21 mouse cellular contexts compared by ENCODE assay signal in the genomic region with DNA sequence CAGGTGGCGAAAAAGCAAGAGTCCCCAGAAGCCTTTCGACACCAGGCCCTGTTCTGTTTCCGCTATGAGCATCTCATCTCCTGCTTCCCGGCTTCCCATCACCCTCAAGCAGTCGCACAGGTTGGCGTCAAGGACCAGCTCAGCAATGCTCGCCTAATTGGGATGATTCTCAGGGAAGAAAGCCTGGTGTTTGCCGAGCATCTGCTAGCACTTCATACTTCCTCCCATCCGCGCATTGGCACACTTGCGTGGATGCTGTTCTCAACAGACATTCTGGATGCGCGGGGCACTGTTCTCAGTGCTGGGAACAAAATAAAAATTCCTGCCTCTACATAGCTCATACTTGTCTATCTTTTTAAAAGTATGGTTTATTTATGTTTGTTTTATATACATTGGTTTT. TPM values are rescaled to one million over a fixed set of nuclear protein-coding genes. Genes with fewer than 3 reads are reported as not detected.
DNase-seq lines count a peak whose midpoint lies in the region; ATAC-seq and TF ChIP-seq lines count a peak whose summit lies in the region.
"Had no signal": no experiment of that assay in that cellular context is flagged by ENCODE, and none has a peak within 500 bp of the region (broad histone marks: within the 10 kb centered on the region; RNA-seq: fewer than 3 reads in every experiment).

No protein-coding gene starts in this region.

- no peaks in the 10 kb centered on the region; the same call in 1 of the 2 replicates for H3K36me3 ChIP-seq in forebrain, postnatal 0 days (ENCODE audit: insufficient read depth)
- no peaks in the 10 kb centered on the region for H3K36me3 ChIP-seq in forebrain, embryonic 13.5 days (ENCODE audit: poor library complexity, severe bottlenecking)
- H3K36me3 ChIP-seq in lung, postnatal 0 days (ENCODE audit: insufficient read depth, low read length) = no peaks in the 10 kb centered on the region
- H3K36me3 ChIP-seq: limb, embryonic 12.5 days; midbrain, embryonic 15.5 days had no signal

- peak; percentile 48 for ATAC-seq in forebrain, postnatal 0 days
- no peak for ATAC-seq in forebrain, embryonic 13.5 days
- no peak for ATAC-seq in lung, postnatal 0 days
- ATAC-seq: activated CD4-positive, CD25-positive, alpha-beta regulatory T cell, adult 4 months; midbrain, embryonic 15.5 days; Patski had no signal

- DNase-seq in forebrain, postnatal 0 days = peak; percentile 78
- DNase-seq in brain, adult 2 months (ENCODE audit: low read depth, low spot score) = peak; percentile 90
- DNase-seq in layer of hippocampus, postnatal 36 days = peak; percentile 55 to 62
- DNase-seq in right cerebral cortex, postnatal 10 days (ENCODE audit: low spot score in 2 of 2) = peak; percentile 76 to 79
- no peak for DNase-seq in thymus, postnatal 36 days
- DNase-seq in lung, postnatal 0 days (ENCODE audit: low spot score) = no peak
- DNase-seq: adrenal gland, postnatal 14 days; cerebellum, postnatal 10 days; gastrocnemius, postnatal 25 days; kidney, adult 9 months; kidney, postnatal 4 days had no signal

- H3K9ac ChIP-seq in forebrain, postnatal 0 days = no peak overlapping the region
- H3K9ac ChIP-seq in forebrain, embryonic 13.5 days = no peak overlapping the region
- H3K9ac ChIP-seq in lung, postnatal 0 days (replicated peaks; ENCODE audit: low read depth) = no peak overlapping the region
- H3K9ac ChIP-seq: hindbrain, embryonic 13.5 days; limb, embryonic 12.5 days; liver, embryonic 14.5 days; midbrain, embryonic 15.5 days had no signal

- no peak overlapping the region for H3K4me3 ChIP-seq in forebrain, postnatal 0 days (ENCODE audit: low read depth, low read length)
- H3K4me3 ChIP-seq in forebrain, embryonic 13.5 days = no peak overlapping the region
- H3K4me3 ChIP-seq in lung, postnatal 0 days (ENCODE audit: low read depth, low read length) = no peak overlapping the region
- H3K4me3 ChIP-seq: hindbrain, embryonic 13.5 days; limb, embryonic 12.5 days; midbrain, embryonic 15.5 days had no signal

- no peak overlapping the region for H3K4me2 ChIP-seq in forebrain, postnatal 0 days (ENCODE audit: low read depth)
- H3K4me2 ChIP-seq in forebrain, embryonic 13.5 days = no peak overlapping the region
- H3K4me2 ChIP-seq in lung, postnatal 0 days (replicated peaks; ENCODE audit: low read depth, low read length) = no peak overlapping the region
- H3K4me2 ChIP-seq: hindbrain, embryonic 13.5 days; limb, embryonic 12.5 days; midbrain, embryonic 15.5 days had no signal

- H3K27ac ChIP-seq in forebrain, postnatal 0 days (ENCODE audit: low read depth, low read length) = peak overlapping the region; percentile 64; the same call in 1 of the 2 replicates
- no peak overlapping the region; the same call in 1 of the 2 replicates for H3K27ac ChIP-seq in forebrain, embryonic 13.5 days
- no peak overlapping the region for H3K27ac ChIP-seq in lung, postnatal 0 days (ENCODE audit: low read length)
- H3K27ac ChIP-seq: hindbrain, embryonic 13.5 days; limb, embryonic 12.5 days; liver, embryonic 14.5 days; midbrain, embryonic 15.5 days had no signal

- peaks cover 18% of the 10 kb centered on the region for H3K4me1 ChIP-seq in forebrain, postnatal 0 days (ENCODE audit: insufficient read depth)
- H3K4me1 ChIP-seq in forebrain, embryonic 13.5 days = 0 out of 2 replicates have a peak, but pooled peaks cover 3% of the 10 kb centered on the region
- H3K4me1 ChIP-seq in lung, postnatal 0 days (ENCODE audit: insufficient read depth, low read depth, low read length) = 0 out of 2 replicates have a peak, but pooled peaks cover 15% of the 10 kb centered on the region

- TF ChIP-seq EP300 in lung, postnatal 0 days (IDR thresholded peaks at IDR 0.05) = no peak

- WGBS in forebrain, postnatal 0 days = 68% methylated on average over 13 of the region's 13 CpGs
- WGBS in forebrain, embryonic 13.5 days = 83% methylated on average over 13 of the region's 13 CpGs
- 87% methylated on average over 13 of the region's 13 CpGs for WGBS in lung, postnatal 0 days

- no peaks in the 10 kb centered on the region for H3K27me3 ChIP-seq in forebrain, postnatal 0 days (ENCODE audit: insufficient read depth, low read length)
- peaks cover 5% of the 10 kb centered on the region; the same call in 1 of the 2 replicates for H3K27me3 ChIP-seq in forebrain, embryonic 13.5 days
- no peaks in the 10 kb centered on the region for H3K27me3 ChIP-seq in lung, postnatal 0 days (replicated peaks; ENCODE audit: insufficient read depth, low read length)
- H3K27me3 ChIP-seq: hindbrain, embryonic 13.5 days; midbrain, embryonic 15.5 days; Patski had no signal

- no peaks in the 10 kb centered on the region for H3K9me3 ChIP-seq in forebrain, postnatal 0 days (ENCODE audit: low read length)
- H3K9me3 ChIP-seq in forebrain, embryonic 13.5 days (replicated peaks) = no peaks in the 10 kb centered on the region
- H3K9me3 ChIP-seq in lung, postnatal 0 days (ENCODE audit: low read length) = no peaks in the 10 kb centered on the region
- H3K9me3 ChIP-seq: hindbrain, embryonic 13.5 days; limb, embryonic 12.5 days; midbrain, embryonic 15.5 days had no signal

- TF ChIP-seq CTCF in forebrain, postnatal 0 days (IDR thresholded peaks at IDR 0.05; ENCODE audit: low read depth) = no peak
- TF ChIP-seq CTCF in lung, postnatal 0 days (IDR thresholded peaks at IDR 0.05) = no peak

RNA-seq across cellular contexts. Expression of gene Mybph, which starts 11.0 kb away (rescaled TPM):
- total RNA-seq in forebrain, postnatal 0 days (2014; rRNA removed) = 0.10 and 0.23 TPM in 2 replicates
- 0.12 TPM in 1 of 2 replicates, not detected in the other for polyA plus RNA-seq in forebrain, postnatal 0 days (2015; fragmentation: Nextera tagmentation; extraction: Ambion mirVana)
- not detected in 2 replicates for polyA plus RNA-seq in forebrain, embryonic 13.5 days (2015; fragmentation: Nextera tagmentation; extraction: Ambion mirVana)
- under 1 TPM; 0.28 to 0.30 TPM for total RNA-seq in layer of hippocampus, postnatal 36 days (2021)
- polyA plus RNA-seq in lung, postnatal 0 days (2015; fragmentation: Nextera tagmentation; extraction: Ambion mirVana) = 0.18 and 0.38 TPM in 2 replicates
- total RNA-seq: adrenal gland, postnatal 14 days had no signal
- polyA plus RNA-seq: activated CD4-positive, CD25-positive, alpha-beta regulatory T cell, adult 4 months; intestine, embryonic 14.5 days; Patski; urinary bladder, adult 2 months had no signal

RNA-seq across cellular contexts. Expression of gene Chil1, which starts 22.3 kb away (rescaled TPM):
- 0.38 and 1.3 TPM in 2 replicates for total RNA-seq in forebrain, postnatal 0 days (2014; rRNA removed)
- 3.3 and 4.1 TPM in 2 replicates for polyA plus RNA-seq in forebrain, postnatal 0 days (2015; fragmentation: Nextera tagmentation; extraction: Ambion mirVana)
- polyA plus RNA-seq in forebrain, embryonic 13.5 days (2015; fragmentation: Nextera tagmentation; extraction: Ambion mirVana) = 2.0 and 3.2 TPM in 2 replicates
- 10 to 100 TPM; 11.3 to 13.8 TPM for total RNA-seq in layer of hippocampus, postnatal 36 days (2021)
- 550 and 782 TPM in 2 replicates for polyA plus RNA-seq in lung, postnatal 0 days (2015; fragmentation: Nextera tagmentation; extraction: Ambion mirVana)
- polyA plus RNA-seq: activated CD4-positive, CD25-positive, alpha-beta regulatory T cell, adult 4 months had no signal

RNA-seq across cellular contexts. Expression of gene Adora1, which starts 31.0 kb away (rescaled TPM):
- total RNA-seq in forebrain, postnatal 0 days (2014; rRNA removed) = 38.4 and 41.5 TPM in 2 replicates
- polyA plus RNA-seq in forebrain, postnatal 0 days (2015; fragmentation: Nextera tagmentation; extraction: Ambion mirVana) = 29.3 and 37.5 TPM in 2 replicates
- polyA plus RNA-seq in forebrain, embryonic 13.5 days (2015; fragmentation: Nextera tagmentation; extraction: Ambion mirVana) = 3.3 and 4.6 TPM in 2 replicates
- total RNA-seq in layer of hippocampus, postnatal 36 days (2021) = 100 to 1,000 TPM; 216 to 224 TPM
- 4.8 and 4.9 TPM in 2 replicates for polyA plus RNA-seq in lung, postnatal 0 days (2015; fragmentation: Nextera tagmentation; extraction: Ambion mirVana)
- total RNA-seq: megakaryocyte progenitor cell, adult 5-6 weeks had no signal

Comparison
In these comparisons a context has a peak if more than half of its experiments do, and no peak if none do; other contexts are left out.
1. DNase-seq: peak in forebrain, postnatal 0 days (single experiment), brain, adult 2 months (single experiment), layer of hippocampus, postnatal 36 days (2 of 2) and right cerebral cortex, postnatal 10 days (2 of 2); none in thymus, postnatal 36 days (0 of 2) and lung, postnatal 0 days (single experiment).
2. RNA of gene Chil1, which starts 22.3 kb away (polyA plus RNA-seq): 550 to 782 TPM in lung, postnatal 0 days; 3.3 to 4.1 TPM in forebrain, postnatal 0 days and 2.0 to 3.2 TPM in forebrain, embryonic 13.5 days; every median in the first group is over 100 times any median in the second.